Mouse (Mus musculus): ENCODE data around the gene Stk32b. TPM values are rescaled to one million over a fixed set of nuclear protein-coding genes. Genes with fewer than 3 reads are reported as not detected.

Stk32b gene
- polyA plus RNA-seq, 1 experiment from 2014 or later, result 3.4 TPM

GRCm38 (mm10) chr5:37419028-37419427, 297.9 kb downstream of the Stk32b start:
- no peak overlapping the region for H3K4me2 ChIP-seq
- WGBS, result 85% methylated on average over 6 of the region's 6 CpGs

More at GRCm38 (mm10) chr5:37419028-37419427, 297.9 kb downstream of the Stk32b start:
- H3K4me3 ChIP-seq (replicated peaks), result no peak overlapping the region
- no peak overlapping the region for H3K9ac ChIP-seq
- no peaks in the 10 kb centered on the region for H3K4me1 ChIP-seq
- H3K27me3 ChIP-seq, result no peaks in the 10 kb centered on the region
- no peak overlapping the region for H3K27ac ChIP-seq
- H3K36me3 ChIP-seq, result peaks cover 65% of the 10 kb centered on the region
- no peak for ATAC-seq (replicated peaks; ENCODE audit: low FRiP score)
- H3K9me3 ChIP-seq (replicated peaks), result no peaks in the 10 kb centered on the region

Other genes with a start within 250 kb of the Stk32b start
- 0.43 and 1.6 TPM in 2 replicates for gene Cytl1, start 18.3 kb upstream of the Stk32b start, polyA plus RNA-seq (2015; fragmentation: Nextera tagmentation; extraction: Ambion mirVana)
- 2.9 and 3.2 TPM in 2 replicates for gene Msx1, start 107.4 kb upstream of the Stk32b start, polyA plus RNA-seq (2015; fragmentation: Nextera tagmentation; extraction: Ambion mirVana)

Data from kidney, embryonic 15.5 days (tissue).